Comparison of ENCODE assay signal across 11 mouse cellular contexts in genomic region chr6:93167281-93167680, GRCm38 (mm10).
DNase-seq lines count a peak whose midpoint lies in the region; ATAC-seq and TF ChIP-seq lines count a peak whose summit lies in the region.
"Had no signal": no experiment of that assay in that cellular context is flagged by ENCODE, and none has a peak within 500 bp of the region (broad histone marks: within the 10 kb centered on the region; RNA-seq: fewer than 3 reads in every experiment).

No protein-coding gene starts in this region.

- no peak for ATAC-seq in liver, postnatal 0 days

- no peak for TF ChIP-seq EP300 in liver, postnatal 0 days (IDR thresholded peaks at IDR 0.05; ENCODE audit: low read depth)

- 27% methylated on average over 7 of the region's 7 CpGs for WGBS in liver, postnatal 0 days (ENCODE audit: insufficient replicate concordance)

- no peak overlapping the region for H3K4me3 ChIP-seq in liver, postnatal 0 days (ENCODE audit: low read depth, low read length)
- peak overlapping the region; percentile 3; the same call in 1 of the 2 replicates for H3K4me3 ChIP-seq in gastrocnemius, adult 2 months
- H3K4me3 ChIP-seq: layer of hippocampus, adult 2 months; neural tube, embryonic 13.5 days had no signal

- intact Hi-C loops in gastrocnemius, adult 2 months (cut with DNase I): no loop called here
- intact Hi-C loops in left cerebral cortex, postnatal 4 days (cut with DNase I): no loop called here

- H3K9me3 ChIP-seq in liver, postnatal 0 days (ENCODE audit: low read length): no peaks in the 10 kb centered on the region
- H3K9me3 ChIP-seq: neural tube, embryonic 13.5 days had no signal

- H3K36me3 ChIP-seq in liver, postnatal 0 days (replicated peaks; ENCODE audit: insufficient read depth, low read length): no peaks in the 10 kb centered on the region
- H3K36me3 ChIP-seq: neural tube, embryonic 13.5 days had no signal

- no peak overlapping the region for H3K27ac ChIP-seq in liver, postnatal 0 days (ENCODE audit: low read depth)
- H3K27ac ChIP-seq in gastrocnemius, adult 2 months: peak overlapping the region; percentile 75
- H3K27ac ChIP-seq: layer of hippocampus, adult 2 months; neural tube, embryonic 13.5 days had no signal

- peak; percentile 10 for DNase-seq in liver
- no peak for DNase-seq in liver, postnatal 0 days
- peak; percentile 38 for DNase-seq in embryo, embryonic 10 days (ENCODE audit: low spot score)
- DNase-seq in gastrocnemius, adult 2 months: peak; percentile 47
- DNase-seq in kidney, postnatal 25 days: peak; percentile 33 to 60
- DNase-seq in urinary bladder, adult 18-20 months (ENCODE audit: low spot score in 2 of 2): no peak
- DNase-seq in left cerebral cortex, postnatal 4 days: no peak
- no peak for DNase-seq in frontal cortex, adult 2 months (ENCODE audit: extremely low spot score in 1 of 2, low spot score in 1 of 2)
- DNase-seq: adrenal gland, postnatal 10 days had no signal

- no peak overlapping the region for H3K4me2 ChIP-seq in liver, postnatal 0 days (ENCODE audit: low read depth, low read length)
- H3K4me2 ChIP-seq: neural tube, embryonic 13.5 days had no signal

- no peaks in the 10 kb centered on the region; the same call in 1 of the 2 replicates for H3K4me1 ChIP-seq in liver, postnatal 0 days (ENCODE audit: insufficient read depth)

- no peaks in the 10 kb centered on the region for H3K27me3 ChIP-seq in liver, postnatal 0 days (ENCODE audit: insufficient read depth, low read length)
- H3K27me3 ChIP-seq: neural tube, embryonic 13.5 days had no signal

- no peak overlapping the region for H3K9ac ChIP-seq in liver, postnatal 0 days (replicated peaks)
- H3K9ac ChIP-seq: neural tube, embryonic 13.5 days had no signal

- no peak for TF ChIP-seq CTCF in liver, postnatal 0 days (IDR thresholded peaks at IDR 0.05; ENCODE audit: low read depth)
- TF ChIP-seq CTCF in gastrocnemius, adult 2 months (IDR thresholded peaks at IDR 0.05): no peak

Comparison
In these comparisons a context has a peak if more than half of its experiments do, and no peak if none do; other contexts are left out.
1. DNase-seq: peak in liver (single experiment), embryo, embryonic 10 days (single experiment), gastrocnemius, adult 2 months (single experiment) and kidney, postnatal 25 days (2 of 2); none in liver, postnatal 0 days (single experiment), urinary bladder, adult 18-20 months (0 of 2), left cerebral cortex, postnatal 4 days (single experiment) and frontal cortex, adult 2 months (0 of 2).